Comparison of ENCODE assay signal across 8 mouse cellular contexts in genomic region chr11:69848021-69848420, GRCm38 (mm10). TPM values are rescaled to one million over a fixed set of nuclear protein-coding genes. Genes with fewer than 3 reads are reported as not detected.
DNase-seq lines count a peak whose midpoint lies in the region; ATAC-seq and TF ChIP-seq lines count a peak whose summit lies in the region.

No protein-coding gene starts in this region.

- no peak for ATAC-seq in kidney, embryonic 14.5 days (ENCODE audit: low FRiP score, low TSS enrichment)
- ATAC-seq in hindbrain, embryonic 16.5 days, result no peak
- ATAC-seq in midbrain, postnatal 0 days (ENCODE audit: low FRiP score), result no peak

- peaks cover 43% of the 10 kb centered on the region for H3K36me3 ChIP-seq in kidney, embryonic 14.5 days (ENCODE audit: control insufficient read depth, insufficient read depth, low read length)
- H3K36me3 ChIP-seq in hindbrain, embryonic 16.5 days (ENCODE audit: control insufficient read depth, insufficient read depth, low read length), result peaks cover 20% of the 10 kb centered on the region
- H3K36me3 ChIP-seq in midbrain, postnatal 0 days (ENCODE audit: insufficient read depth, low read length), result peaks cover 34% of the 10 kb centered on the region
- no peaks in the 10 kb centered on the region for H3K36me3 ChIP-seq in thymus, adult 2 months (ENCODE audit: control insufficient read depth, insufficient read depth, low read length)

- no peak for DNase-seq in kidney, postnatal 36 days
- peak; percentile 83 to 84 for DNase-seq in cerebellum, postnatal 14 days
- no peak for DNase-seq in midbrain, postnatal 0 days (ENCODE audit: low spot score)
- no peak for DNase-seq in kidney, postnatal 25 days
- no peak for DNase-seq in thymus, adult 2 months
- no peak for DNase-seq in frontal cortex, postnatal 14 days (ENCODE audit: low spot score in 2 of 2)

- H3K4me1 ChIP-seq in kidney, embryonic 14.5 days (ENCODE audit: control insufficient read depth, insufficient read depth, low read length), result peaks cover 8% of the 10 kb centered on the region; the same call in 1 of the 2 replicates
- H3K4me1 ChIP-seq in hindbrain, embryonic 16.5 days (ENCODE audit: control insufficient read depth, insufficient read depth, low read depth, low read length), result peaks cover 18% of the 10 kb centered on the region
- H3K4me1 ChIP-seq in midbrain, postnatal 0 days (ENCODE audit: insufficient read depth, low read length), result peaks cover 9% of the 10 kb centered on the region; the same call in 1 of the 2 replicates
- peaks cover 42% of the 10 kb centered on the region for H3K4me1 ChIP-seq in thymus, adult 2 months (replicated peaks; ENCODE audit: control insufficient read depth, insufficient read depth, low read length)

- TF ChIP-seq POLR2A in thymus, adult 2 months (IDR thresholded peaks at IDR 0.05; ENCODE audit: control insufficient read depth, extremely low read depth, insufficient read depth, low read length, poor library complexity), result no peak

- no peak overlapping the region for H3K27ac ChIP-seq in kidney, embryonic 14.5 days (ENCODE audit: low read depth, low read length)
- H3K27ac ChIP-seq in hindbrain, embryonic 16.5 days (ENCODE audit: low read depth, low read length), result no peak overlapping the region
- H3K27ac ChIP-seq in midbrain, postnatal 0 days (ENCODE audit: low read depth, low read length), result no peak overlapping the region
- H3K27ac ChIP-seq in thymus, adult 2 months (ENCODE audit: control insufficient read depth, insufficient read depth, low read length), result no peak overlapping the region

- H3K9ac ChIP-seq in kidney, embryonic 14.5 days (ENCODE audit: low read depth, low read length), result no peak overlapping the region
- H3K9ac ChIP-seq in hindbrain, embryonic 16.5 days (ENCODE audit: low read depth, low read length), result peak overlapping the region; percentile 86
- no peak overlapping the region for H3K9ac ChIP-seq in midbrain, postnatal 0 days (replicated peaks; ENCODE audit: low read length, poor library complexity, severe bottlenecking)

- no peaks in the 10 kb centered on the region for H3K9me3 ChIP-seq in kidney, embryonic 14.5 days (ENCODE audit: control insufficient read depth, low read length)
- H3K9me3 ChIP-seq in hindbrain, embryonic 16.5 days (ENCODE audit: control insufficient read depth, low read length), result no peaks in the 10 kb centered on the region
- H3K9me3 ChIP-seq in midbrain, postnatal 0 days (ENCODE audit: low read length), result no peaks in the 10 kb centered on the region

- WGBS in kidney, embryonic 14.5 days, result 97% methylated on average over 6 of the region's 6 CpGs
- 94% methylated on average over 6 of the region's 6 CpGs for WGBS in hindbrain, embryonic 16.5 days
- WGBS in midbrain, postnatal 0 days, result 93% methylated on average over 6 of the region's 6 CpGs
- 98% methylated on average over 6 of the region's 6 CpGs for WGBS in thymus, adult 2 months

- peak overlapping the region; percentile 80; the same call in 1 of the 2 replicates for H3K4me3 ChIP-seq in kidney, embryonic 14.5 days (ENCODE audit: low read length)
- H3K4me3 ChIP-seq in hindbrain, embryonic 16.5 days (ENCODE audit: low read length), result peak overlapping the region; percentile 72
- H3K4me3 ChIP-seq in midbrain, postnatal 0 days (ENCODE audit: low read depth, low read length), result peak overlapping the region; percentile 70
- no peak overlapping the region for H3K4me3 ChIP-seq in thymus, adult 2 months (ENCODE audit: control insufficient read depth, insufficient read depth, low read length)

- peak overlapping the region; percentile 82; the same call in 1 of the 2 replicates for H3K4me2 ChIP-seq in kidney, embryonic 14.5 days (replicated peaks; ENCODE audit: low read depth, low read length)
- peak overlapping the region; percentile 97 for H3K4me2 ChIP-seq in hindbrain, embryonic 16.5 days (ENCODE audit: low read length)
- peak overlapping the region; percentile 74 for H3K4me2 ChIP-seq in midbrain, postnatal 0 days (ENCODE audit: low read depth, low read length, poor library complexity, severe bottlenecking)

- no peaks in the 10 kb centered on the region for H3K27me3 ChIP-seq in kidney, embryonic 14.5 days (ENCODE audit: control insufficient read depth, insufficient read depth, low read length)
- H3K27me3 ChIP-seq in hindbrain, embryonic 16.5 days (replicated peaks; ENCODE audit: control insufficient read depth, insufficient read depth, low read length), result no peaks in the 10 kb centered on the region
- no peaks in the 10 kb centered on the region for H3K27me3 ChIP-seq in midbrain, postnatal 0 days (ENCODE audit: insufficient read depth, low read length)
- no peaks in the 10 kb centered on the region for H3K27me3 ChIP-seq in thymus, adult 2 months (ENCODE audit: control insufficient read depth, insufficient read depth, low read length)

- no peak for TF ChIP-seq CTCF in midbrain, postnatal 0 days (IDR thresholded peaks at IDR 0.05)
- no peak for TF ChIP-seq CTCF in thymus, adult 2 months (IDR thresholded peaks at IDR 0.05; ENCODE audit: borderline replicate concordance, control insufficient read depth, extremely low read depth, insufficient read depth, low read length, poor library complexity)

RNA-seq across cellular contexts. Expression of gene Plscr3, which starts 1.8 kb away (rescaled TPM):
- polyA plus RNA-seq in kidney, embryonic 14.5 days (2014; fragmentation: Nextera tagmentation; extraction: Ambion mirVana), result 84.3 and 105 TPM in 2 replicates
- 37.3 and 48.6 TPM in 2 replicates for polyA plus RNA-seq in hindbrain, embryonic 16.5 days (2015; fragmentation: Nextera tagmentation; extraction: Ambion mirVana)
- total RNA-seq in midbrain, postnatal 0 days (2014; rRNA removed), result 24.1 and 26.6 TPM in 2 replicates
- 33.5 and 35.0 TPM in 2 replicates for polyA plus RNA-seq in midbrain, postnatal 0 days (2015; fragmentation: Nextera tagmentation; extraction: Ambion mirVana)
- 132 and 142 TPM in 2 replicates for polyA plus RNA-seq in thymus, adult 2 months (2012; rRNA removed)

RNA-seq across cellular contexts. Expression of gene Tmem256, which starts 9.7 kb away (rescaled TPM):
- polyA plus RNA-seq in kidney, embryonic 14.5 days (2014; fragmentation: Nextera tagmentation; extraction: Ambion mirVana), result 354 and 512 TPM in 2 replicates
- 341 and 379 TPM in 2 replicates for polyA plus RNA-seq in hindbrain, embryonic 16.5 days (2015; fragmentation: Nextera tagmentation; extraction: Ambion mirVana)
- 95.5 and 103 TPM in 2 replicates for total RNA-seq in midbrain, postnatal 0 days (2014; rRNA removed)
- polyA plus RNA-seq in midbrain, postnatal 0 days (2015; fragmentation: Nextera tagmentation; extraction: Ambion mirVana), result 349 and 370 TPM in 2 replicates
- 160 and 224 TPM in 2 replicates for polyA plus RNA-seq in thymus, adult 2 months (2012; rRNA removed)

RNA-seq across cellular contexts. Expression of gene Nlgn2, which starts 10.4 kb away (rescaled TPM):
- polyA plus RNA-seq in kidney, embryonic 14.5 days (2014; fragmentation: Nextera tagmentation; extraction: Ambion mirVana), result 7.8 and 8.5 TPM in 2 replicates
- 19.1 and 22.4 TPM in 2 replicates for polyA plus RNA-seq in hindbrain, embryonic 16.5 days (2015; fragmentation: Nextera tagmentation; extraction: Ambion mirVana)
- 117 and 137 TPM in 2 replicates for total RNA-seq in midbrain, postnatal 0 days (2014; rRNA removed)
- 21.0 and 23.5 TPM in 2 replicates for polyA plus RNA-seq in midbrain, postnatal 0 days (2015; fragmentation: Nextera tagmentation; extraction: Ambion mirVana)
- 14.4 and 15.3 TPM in 2 replicates for polyA plus RNA-seq in thymus, adult 2 months (2012; rRNA removed)

RNA-seq across cellular contexts. Expression of gene Tnk1, which starts 10.5 kb away (rescaled TPM):
- polyA plus RNA-seq in kidney, embryonic 14.5 days (2014; fragmentation: Nextera tagmentation; extraction: Ambion mirVana), result 2.3 and 4.9 TPM in 2 replicates
- polyA plus RNA-seq in hindbrain, embryonic 16.5 days (2015; fragmentation: Nextera tagmentation; extraction: Ambion mirVana), result 0.10 and 0.13 TPM in 2 replicates
- not detected in 2 replicates for total RNA-seq in midbrain, postnatal 0 days (2014; rRNA removed)
- polyA plus RNA-seq in midbrain, postnatal 0 days (2015; fragmentation: Nextera tagmentation; extraction: Ambion mirVana), result 0.16 TPM in 2 replicates
- polyA plus RNA-seq in thymus, adult 2 months (2012; rRNA removed), result 2.6 and 3.1 TPM in 2 replicates

RNA-seq across cellular contexts. Expression of gene Spem1, which starts 26.0 kb away (rescaled TPM):
- 0.27 TPM in 1 of 2 replicates, not detected in the other for polyA plus RNA-seq in kidney, embryonic 14.5 days (2014; fragmentation: Nextera tagmentation; extraction: Ambion mirVana)
- polyA plus RNA-seq in hindbrain, embryonic 16.5 days (2015; fragmentation: Nextera tagmentation; extraction: Ambion mirVana), result 0.35 and 0.45 TPM in 2 replicates
- total RNA-seq in midbrain, postnatal 0 days (2014; rRNA removed), result 0.93 TPM in 1 of 2 replicates, not detected in the other
- polyA plus RNA-seq in midbrain, postnatal 0 days (2015; fragmentation: Nextera tagmentation; extraction: Ambion mirVana), result 0.20 and 0.27 TPM in 2 replicates
- 0.20 and 0.61 TPM in 2 replicates for polyA plus RNA-seq in thymus, adult 2 months (2012; rRNA removed)

Comparison
In these comparisons a context has a peak if more than half of its experiments do, and no peak if none do; other contexts are left out.
1. DNase-seq: peak in cerebellum, postnatal 14 days (2 of 2); none in kidney, postnatal 36 days (0 of 2), midbrain, postnatal 0 days (single experiment), kidney, postnatal 25 days (0 of 2), thymus, adult 2 months (single experiment) and frontal cortex, postnatal 14 days (0 of 2).
2. Peak in every context shown above with its lines, with median percentiles within 50 percentile points of each other: H3K4me2 ChIP-seq.